Mouse (Mus musculus): ENCODE results near the gene Hyal1. TPM values are rescaled to one million over a fixed set of nuclear protein-coding genes. Genes with fewer than 3 reads are reported as not detected.

Gene Hyal1
- total and polyA plus RNA-seq, 2 experiments = 33.2 to 43.4 TPM

- H3K79me2 ChIP-seq (ENCODE audit: control insufficient read depth, insufficient read depth, low read length) = peaks cover 9% of the 10 kb centered on the region; the same call in 1 of the 2 replicates
- peak overlapping the region; percentile 28 for H3K27ac ChIP-seq (replicated peaks; ENCODE audit: insufficient read depth, low read depth, low read length)
- H3K36me3 ChIP-seq (ENCODE audit: control insufficient read depth, insufficient read depth, low read length) = peaks cover 2% of the 10 kb centered on the region; the same call in 1 of the 2 replicates
- WGBS = 22% methylated on average over 7 of the region's 7 CpGs
- H3K4me3 ChIP-seq (ENCODE audit: insufficient read depth, low read depth, low read length) = no peak overlapping the region
- H3K4me1 ChIP-seq (ENCODE audit: control insufficient read depth, insufficient read depth, low read length) = peaks cover 21% of the 10 kb centered on the region
- no peak overlapping the region for H3K9ac ChIP-seq (ENCODE audit: low read depth, low read length)
- H3K27me3 ChIP-seq (ENCODE audit: control insufficient read depth, insufficient read depth, low read length) = no peaks in the 10 kb centered on the region
- no peak for TF ChIP-seq CTCF (IDR thresholded peaks at IDR 0.05; ENCODE audit: low read depth, low read length)
- TF ChIP-seq POLR2A (IDR thresholded peaks at IDR 0.05; ENCODE audit: extremely low read depth, insufficient read depth, low read length) = no peak
- DNase-seq (ENCODE audit: extremely low read depth, low read depth, low spot score) = peak; percentile 80
These were observed 5.9 kb downstream of the Hyal1 start for GRCm38 (mm10) chr9:107582509-107583062.

GRCm38 (mm10) chr9:107583174-107583573 is 6.4 kb downstream of the Hyal1 start:
- no peak for TF ChIP-seq POLR2A (IDR thresholded peaks at IDR 0.05; ENCODE audit: extremely low read depth, insufficient read depth, low read length)
- TF ChIP-seq CTCF (IDR thresholded peaks at IDR 0.05; ENCODE audit: low read depth, low read length) = no peak
- H3K79me2 ChIP-seq (ENCODE audit: control insufficient read depth, insufficient read depth, low read length) = peaks cover 5% of the 10 kb centered on the region; the same call in 1 of the 2 replicates
- peaks cover 2% of the 10 kb centered on the region; the same call in 1 of the 2 replicates for H3K36me3 ChIP-seq (ENCODE audit: control insufficient read depth, insufficient read depth, low read length)
- 89% methylated on average over 14 of the region's 14 CpGs for WGBS
- H3K4me3 ChIP-seq (ENCODE audit: insufficient read depth, low read depth, low read length) = no peak overlapping the region
- H3K4me1 ChIP-seq (ENCODE audit: control insufficient read depth, insufficient read depth, low read length) = peaks cover 21% of the 10 kb centered on the region
- H3K27ac ChIP-seq (replicated peaks; ENCODE audit: insufficient read depth, low read depth, low read length) = peak overlapping the region; percentile 13
- no peak overlapping the region for H3K9ac ChIP-seq (ENCODE audit: low read depth, low read length)
- no peak for DNase-seq (ENCODE audit: extremely low read depth, low read depth, low spot score)
- H3K27me3 ChIP-seq (ENCODE audit: control insufficient read depth, insufficient read depth, low read length) = no peaks in the 10 kb centered on the region

DNA sequence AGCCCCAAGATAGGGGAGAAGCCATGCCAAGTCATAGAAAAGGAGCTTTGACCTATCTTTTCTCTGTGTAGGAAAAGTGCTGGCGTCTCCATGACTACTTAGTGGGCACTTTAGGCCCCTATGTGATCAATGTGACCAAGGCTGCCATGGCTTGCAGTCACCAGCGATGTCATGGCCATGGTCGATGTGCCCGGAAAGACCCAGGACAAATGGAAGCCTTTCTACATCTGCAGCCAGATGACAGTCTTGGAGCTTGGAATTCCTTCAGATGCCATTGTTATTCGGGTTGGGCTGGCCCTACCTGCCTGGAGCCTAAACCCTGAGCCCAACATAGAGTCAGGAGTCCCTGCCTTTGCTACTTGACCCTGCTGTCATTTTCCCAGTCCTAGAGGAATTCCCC is 9.8 kb downstream of the Hyal1 start:
- Histone ChIP-seq H3K9ac (ENCODE audit: low read depth, low read length) (no peak overlapping the region), H3K27ac (replicated peaks; ENCODE audit: insufficient read depth, low read depth, low read length) (no peak overlapping the region), H3K4me1 (ENCODE audit: control insufficient read depth, insufficient read depth, low read length) (peaks cover 30% of the 10 kb centered on the region)

GRCm38 (mm10) chr9:107586974-107587832 is 10.5 kb downstream of the Hyal1 start, which contains the start of gene Ifrd2:
Gene Ifrd2 (plus strand): TSS chr9:107587642.
- peaks cover 4% of the 10 kb centered on the region; the same call in 1 of the 2 replicates for H3K36me3 ChIP-seq (ENCODE audit: control insufficient read depth, insufficient read depth, low read length)
- peak within 1 kb of the TSS; percentile 61 for H3K4me3 ChIP-seq (ENCODE audit: insufficient read depth, low read depth, low read length)
- 9% methylated on average over 46 of the region's 46 CpGs for WGBS
- peak within 1 kb of the TSS; percentile 28 for H3K9ac ChIP-seq (ENCODE audit: low read depth, low read length)
- DNase-seq (ENCODE audit: extremely low read depth, low read depth, low spot score) = peak; percentile 99
- peak within 1 kb of the TSS; percentile 88 for H3K27ac ChIP-seq (replicated peaks; ENCODE audit: insufficient read depth, low read depth, low read length)
- H3K27me3 ChIP-seq (ENCODE audit: control insufficient read depth, insufficient read depth, low read length) = no peaks in the 10 kb centered on the region
- H3K4me1 ChIP-seq (ENCODE audit: control insufficient read depth, insufficient read depth, low read length) = peaks cover 25% of the 10 kb centered on the region
- H3K79me2 ChIP-seq (ENCODE audit: control insufficient read depth, insufficient read depth, low read length) = no peaks in the 10 kb centered on the region
- TF ChIP-seq POLR2A (IDR thresholded peaks at IDR 0.05; ENCODE audit: extremely low read depth, insufficient read depth, low read length) = no peak
- TF ChIP-seq CTCF (IDR thresholded peaks at IDR 0.05; ENCODE audit: low read depth, low read length) = no peak

More for the DNA sequence above, 9.8 kb downstream of the Hyal1 start:
- 88% methylated on average over 5 of the region's 5 CpGs for WGBS
- Histone ChIP-seq H3K27me3 (ENCODE audit: control insufficient read depth, insufficient read depth, low read length) (no peaks in the 10 kb centered on the region), H3K4me3 (ENCODE audit: insufficient read depth, low read depth, low read length) (no peak overlapping the region), H3K79me2 (ENCODE audit: control insufficient read depth, insufficient read depth, low read length) (no peaks in the 10 kb centered on the region), H3K36me3 (ENCODE audit: control insufficient read depth, insufficient read depth, low read length) (no peaks in the 10 kb centered on the region)
- no peak for DNase-seq (ENCODE audit: extremely low read depth, low read depth, low spot score)
- TF ChIP-seq CTCF (IDR thresholded peaks at IDR 0.05; ENCODE audit: low read depth, low read length) (no peak), POLR2A (IDR thresholded peaks at IDR 0.05; ENCODE audit: extremely low read depth, insufficient read depth, low read length) (no peak)

GRCm38 (mm10) chr9:107587833-107588639 is 11.3 kb downstream of the Hyal1 start:
- TF ChIP-seq CTCF (IDR thresholded peaks at IDR 0.05; ENCODE audit: low read depth, low read length) = no peak
- TF ChIP-seq POLR2A (IDR thresholded peaks at IDR 0.05; ENCODE audit: extremely low read depth, insufficient read depth, low read length) = no peak
- Histone ChIP-seq H3K9ac (ENCODE audit: low read depth, low read length) (peak overlapping the region; percentile 28), H3K4me1 (ENCODE audit: control insufficient read depth, insufficient read depth, low read length) (peaks cover 25% of the 10 kb centered on the region), H3K79me2 (ENCODE audit: control insufficient read depth, insufficient read depth, low read length) (no peaks in the 10 kb centered on the region), H3K4me3 (ENCODE audit: insufficient read depth, low read depth, low read length) (peak overlapping the region; percentile 61), H3K27me3 (ENCODE audit: control insufficient read depth, insufficient read depth, low read length) (no peaks in the 10 kb centered on the region), H3K36me3 (ENCODE audit: control insufficient read depth, insufficient read depth, low read length) (peaks cover 4% of the 10 kb centered on the region; the same call in 1 of the 2 replicates), H3K27ac (replicated peaks; ENCODE audit: insufficient read depth, low read depth, low read length) (peak overlapping the region; percentile 88)
- under 1% methylated on average over 33 of the region's 33 CpGs for WGBS
- DNase-seq (ENCODE audit: extremely low read depth, low read depth, low spot score) = peak; percentile 85

Measured in liver, adult 2 months (tissue).